Mouse (Mus musculus): Measurements from ENCODE around the gene Fig4. TPM values are rescaled to one million over a fixed set of nuclear protein-coding genes. Genes with fewer than 3 reads are reported as not detected.
A peak's percentile ranks its signal among the peaks of the same experiment; 100 is the strongest.

Fig4 gene
- polyA plus RNA-seq, 1 experiment from 2014 or later: 18.1 TPM

DNA sequence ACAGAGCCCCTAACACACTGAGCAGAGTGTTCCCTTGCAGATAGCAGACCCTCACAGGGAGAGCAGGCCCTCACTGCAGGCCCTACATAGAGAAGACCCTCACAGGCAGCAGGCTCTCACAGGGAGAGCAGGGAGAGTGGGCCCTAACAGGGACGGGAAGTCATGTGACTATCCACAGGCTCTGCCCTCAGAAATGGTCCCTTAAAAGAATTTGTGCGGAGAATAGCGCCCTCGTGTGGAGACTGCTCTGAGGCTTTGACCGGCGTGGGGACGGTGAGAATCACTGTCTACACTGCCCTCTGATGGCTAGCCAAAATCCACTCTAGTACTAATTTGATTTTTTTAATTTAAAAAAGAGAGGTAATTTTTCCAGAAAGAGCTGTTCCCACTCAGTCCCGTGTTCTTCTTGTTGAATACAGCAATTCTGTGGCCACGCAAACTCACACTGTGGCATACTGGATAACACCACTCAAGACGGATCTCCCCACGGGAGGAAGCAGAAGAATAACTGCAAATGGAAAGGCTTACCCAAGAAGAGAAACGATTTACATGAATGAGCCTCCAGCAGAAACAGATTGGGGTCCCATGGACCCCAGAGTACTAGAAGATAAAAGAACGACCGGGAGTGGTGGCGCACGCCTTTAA lies 14.2 kb downstream of the Fig4 start:
- peak; percentile 87 for DNase-seq (ENCODE audit: low spot score)

DNA sequence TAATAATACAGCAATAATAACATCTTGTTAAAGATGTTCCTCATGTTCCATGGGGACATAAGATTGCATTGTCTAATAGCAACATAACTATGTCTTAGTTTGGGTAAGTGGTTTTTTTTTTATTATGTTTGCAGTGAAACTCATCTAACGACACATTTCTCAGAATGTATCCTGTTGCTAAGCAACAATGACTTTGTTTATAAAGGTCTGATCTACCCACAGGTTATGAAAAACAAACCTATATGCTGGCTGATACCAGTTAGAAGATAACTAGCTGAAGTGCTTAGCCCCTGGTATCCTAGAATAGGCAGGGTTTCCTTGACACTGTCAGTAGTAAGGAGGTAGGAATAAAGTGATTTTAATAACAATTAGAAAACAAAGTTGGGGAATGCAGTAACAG lies 15.0 kb downstream of the Fig4 start:
- 34% methylated on average over 1 of the region's 1 CpGs for WGBS
- no peak overlapping the region for H3K9ac ChIP-seq (replicated peaks; ENCODE audit: low read depth)
- no peak overlapping the region for H3K4me3 ChIP-seq (ENCODE audit: low read depth, low read length)
- no peak for ATAC-seq
- no peaks in the 10 kb centered on the region for H3K9me3 ChIP-seq (ENCODE audit: low read length)
- DNase-seq (ENCODE audit: low spot score): no peak
- no peaks in the 10 kb centered on the region for H3K4me1 ChIP-seq (ENCODE audit: insufficient read depth, low read depth, low read length)
- no peaks in the 10 kb centered on the region for H3K27me3 ChIP-seq (replicated peaks; ENCODE audit: insufficient read depth, low read length)
- TF ChIP-seq CTCF (IDR thresholded peaks at IDR 0.05) (no peak), EP300 (IDR thresholded peaks at IDR 0.05) (no peak)
- no peaks in the 10 kb centered on the region for H3K36me3 ChIP-seq (ENCODE audit: insufficient read depth, low read length)
- no peak overlapping the region for H3K4me2 ChIP-seq (replicated peaks; ENCODE audit: low read depth, low read length)
- H3K27ac ChIP-seq (ENCODE audit: low read length): no peak overlapping the region

More for the DNA sequence above, 14.2 kb downstream of the Fig4 start:
- TF ChIP-seq EP300 (IDR thresholded peaks at IDR 0.05) (no peak), CTCF (IDR thresholded peaks at IDR 0.05) (peak; percentile 92)
- Histone ChIP-seq H3K27me3 (replicated peaks; ENCODE audit: insufficient read depth, low read length) (no peaks in the 10 kb centered on the region), H3K27ac (ENCODE audit: low read length) (no peak overlapping the region), H3K36me3 (ENCODE audit: insufficient read depth, low read length) (no peaks in the 10 kb centered on the region), H3K9ac (replicated peaks; ENCODE audit: low read depth) (no peak overlapping the region), H3K9me3 (ENCODE audit: low read length) (no peaks in the 10 kb centered on the region), H3K4me3 (ENCODE audit: low read depth, low read length) (no peak overlapping the region), H3K4me2 (replicated peaks; ENCODE audit: low read depth, low read length) (no peak overlapping the region; the same call in 1 of the 2 replicates), H3K4me1 (ENCODE audit: insufficient read depth, low read depth, low read length) (no peaks in the 10 kb centered on the region; the same call in 1 of the 2 replicates)
- peak; percentile 81 for ATAC-seq
- 33% methylated on average over 16 of the region's 16 CpGs for WGBS

DNA sequence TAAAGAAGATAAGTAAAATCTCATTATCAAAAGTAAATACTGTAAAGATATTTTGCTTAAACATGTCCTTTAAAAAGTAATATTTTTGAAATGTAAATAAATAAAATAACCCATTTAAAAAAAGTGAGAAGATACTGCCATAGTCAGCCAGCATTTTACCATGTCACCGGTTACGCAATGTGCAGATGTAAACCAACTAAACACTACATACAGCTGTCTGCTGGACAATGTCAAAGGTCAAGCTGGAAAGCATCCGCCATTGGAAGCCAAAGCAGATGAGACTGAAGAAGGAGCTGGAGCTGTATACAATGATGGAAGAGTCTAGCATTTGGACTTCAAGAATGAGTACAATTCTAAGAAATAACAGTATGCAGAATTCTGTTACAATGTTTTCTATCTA lies 15.4 kb downstream of the Fig4 start:
- ATAC-seq: no peak

DNA sequence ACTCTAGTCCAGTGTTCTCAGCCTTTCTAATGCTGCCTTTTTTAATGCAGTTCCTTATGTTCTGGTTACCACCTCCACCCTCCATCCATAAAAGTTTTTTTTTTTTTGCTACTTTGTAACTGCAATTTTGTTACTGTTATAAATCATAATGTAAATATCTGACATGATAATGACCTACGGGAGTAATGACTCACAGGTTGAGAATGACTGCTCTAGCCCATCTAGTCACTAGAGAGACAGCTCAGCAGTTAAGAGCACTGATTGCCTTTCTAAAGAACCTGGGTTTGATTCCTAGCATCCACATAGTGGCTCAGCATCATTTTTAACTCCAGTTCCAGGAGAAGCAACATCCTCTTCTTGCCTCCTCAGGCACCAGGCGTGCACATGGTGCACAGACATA lies 21.0 kb downstream of the Fig4 start:
- no peaks in the 10 kb centered on the region for H3K27me3 ChIP-seq (replicated peaks; ENCODE audit: insufficient read depth, low read length)
- ATAC-seq (no peak), DNase-seq (ENCODE audit: low spot score) (no peak)
- 74% methylated on average over 2 of the region's 2 CpGs for WGBS
- H3K9me3 ChIP-seq (ENCODE audit: low read length): no peaks in the 10 kb centered on the region
- TF ChIP-seq CTCF (IDR thresholded peaks at IDR 0.05): no peak
- no peak for TF ChIP-seq EP300 (IDR thresholded peaks at IDR 0.05)
- H3K9ac ChIP-seq (replicated peaks; ENCODE audit: low read depth): no peak overlapping the region
- no peak overlapping the region for H3K4me2 ChIP-seq (replicated peaks; ENCODE audit: low read depth, low read length)
- 0 out of 2 replicates have a peak, but pooled peaks cover 2% of the 10 kb centered on the region for H3K36me3 ChIP-seq (ENCODE audit: insufficient read depth, low read length)
- H3K4me1 ChIP-seq (ENCODE audit: insufficient read depth, low read depth, low read length): peaks cover 5% of the 10 kb centered on the region; the same call in 1 of the 2 replicates
- no peak overlapping the region for H3K4me3 ChIP-seq (ENCODE audit: low read depth, low read length)
- no peak overlapping the region for H3K27ac ChIP-seq (ENCODE audit: low read length)

More for the DNA sequence above, 15.4 kb downstream of the Fig4 start:
- Histone ChIP-seq H3K9me3 (ENCODE audit: low read length) (no peaks in the 10 kb centered on the region), H3K27me3 (replicated peaks; ENCODE audit: insufficient read depth, low read length) (no peaks in the 10 kb centered on the region), H3K4me2 (replicated peaks; ENCODE audit: low read depth, low read length) (no peak overlapping the region), H3K4me3 (ENCODE audit: low read depth, low read length) (no peak overlapping the region), H3K27ac (ENCODE audit: low read length) (no peak overlapping the region), H3K4me1 (ENCODE audit: insufficient read depth, low read depth, low read length) (no peaks in the 10 kb centered on the region), H3K9ac (replicated peaks; ENCODE audit: low read depth) (no peak overlapping the region), H3K36me3 (ENCODE audit: insufficient read depth, low read length) (no peaks in the 10 kb centered on the region)
- 51% methylated on average over 3 of the region's 3 CpGs for WGBS
- DNase-seq (ENCODE audit: low spot score): no peak
- no peak for TF ChIP-seq EP300 (IDR thresholded peaks at IDR 0.05)
- TF ChIP-seq CTCF (IDR thresholded peaks at IDR 0.05): no peak

DNA sequence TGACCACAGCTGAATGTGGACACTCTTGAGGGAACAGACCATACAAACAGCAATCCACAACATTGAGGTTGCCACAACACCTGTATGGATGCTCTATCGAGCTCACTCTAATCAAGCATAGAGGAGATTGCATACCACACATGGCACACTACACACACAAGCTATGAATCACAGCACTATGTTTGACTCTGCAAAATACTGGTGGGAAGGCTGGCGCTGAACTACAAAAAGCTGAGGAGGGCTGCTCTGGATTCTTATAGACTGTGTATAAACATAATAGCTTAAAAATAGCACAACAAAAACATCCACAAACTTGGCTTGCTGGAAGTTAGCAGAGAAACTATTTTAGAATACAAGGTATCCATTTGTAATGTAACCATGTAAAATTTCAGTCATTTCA lies 22.3 kb downstream of the Fig4 start:
- H3K9me3 ChIP-seq (ENCODE audit: low read length): no peaks in the 10 kb centered on the region

DNA sequence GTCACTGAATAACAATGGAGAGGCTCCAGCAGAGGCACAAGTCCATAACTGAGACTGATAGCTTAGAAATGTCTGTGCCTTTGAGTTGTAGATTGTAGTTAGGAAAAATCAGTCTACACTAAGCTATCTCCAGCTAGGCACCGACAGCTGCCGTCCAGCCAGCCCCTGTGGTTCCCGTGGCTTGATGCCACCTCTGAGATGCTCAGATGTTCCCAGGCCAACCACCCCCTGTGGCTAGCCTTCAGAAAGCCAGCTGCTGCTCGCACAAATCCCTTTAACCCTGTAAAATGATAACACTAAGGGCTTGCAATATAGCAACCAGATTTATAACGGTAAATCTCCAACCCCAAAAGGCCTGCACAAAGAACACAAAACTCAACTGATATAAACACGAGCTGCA lies 22.9 kb downstream of the Fig4 start:
- H3K36me3 ChIP-seq (ENCODE audit: insufficient read depth, low read length): 0 out of 2 replicates have a peak, but pooled peaks cover 5% of the 10 kb centered on the region
- H3K9me3 ChIP-seq (ENCODE audit: low read length): no peaks in the 10 kb centered on the region
- no peak for ATAC-seq
- no peak overlapping the region for H3K27ac ChIP-seq (ENCODE audit: low read length)
- H3K4me3 ChIP-seq (ENCODE audit: low read depth, low read length): no peak overlapping the region
- 63% methylated on average over 6 of the region's 6 CpGs for WGBS
- H3K27me3 ChIP-seq (replicated peaks; ENCODE audit: insufficient read depth, low read length): no peaks in the 10 kb centered on the region
- TF ChIP-seq CTCF (IDR thresholded peaks at IDR 0.05) (no peak), EP300 (IDR thresholded peaks at IDR 0.05) (no peak)
- H3K9ac ChIP-seq (replicated peaks; ENCODE audit: low read depth): no peak overlapping the region
- no peak overlapping the region for H3K4me2 ChIP-seq (replicated peaks; ENCODE audit: low read depth, low read length)
- no peak for DNase-seq (ENCODE audit: low spot score)
- H3K4me1 ChIP-seq (ENCODE audit: insufficient read depth, low read depth, low read length): peaks cover 5% of the 10 kb centered on the region; the same call in 1 of the 2 replicates

More for the DNA sequence above, 22.3 kb downstream of the Fig4 start:
- Histone ChIP-seq H3K27ac (ENCODE audit: low read length) (no peak overlapping the region), H3K4me3 (ENCODE audit: low read depth, low read length) (no peak overlapping the region), H3K4me2 (replicated peaks; ENCODE audit: low read depth, low read length) (no peak overlapping the region), H3K4me1 (ENCODE audit: insufficient read depth, low read depth, low read length) (peaks cover 5% of the 10 kb centered on the region; the same call in 1 of the 2 replicates), H3K36me3 (ENCODE audit: insufficient read depth, low read length) (0 out of 2 replicates have a peak, but pooled peaks cover 5% of the 10 kb centered on the region), H3K27me3 (replicated peaks; ENCODE audit: insufficient read depth, low read length) (no peaks in the 10 kb centered on the region), H3K9ac (replicated peaks; ENCODE audit: low read depth) (no peak overlapping the region)
- 68% methylated on average over 2 of the region's 2 CpGs for WGBS
- ATAC-seq (no peak), DNase-seq (ENCODE audit: low spot score) (no peak)
- no peak for TF ChIP-seq CTCF (IDR thresholded peaks at IDR 0.05)
- no peak for TF ChIP-seq EP300 (IDR thresholded peaks at IDR 0.05)
